Mouse (Mus musculus): Measurements from ENCODE around the gene Sh2d1b1.

The Sh2d1b1 gene

DNA sequence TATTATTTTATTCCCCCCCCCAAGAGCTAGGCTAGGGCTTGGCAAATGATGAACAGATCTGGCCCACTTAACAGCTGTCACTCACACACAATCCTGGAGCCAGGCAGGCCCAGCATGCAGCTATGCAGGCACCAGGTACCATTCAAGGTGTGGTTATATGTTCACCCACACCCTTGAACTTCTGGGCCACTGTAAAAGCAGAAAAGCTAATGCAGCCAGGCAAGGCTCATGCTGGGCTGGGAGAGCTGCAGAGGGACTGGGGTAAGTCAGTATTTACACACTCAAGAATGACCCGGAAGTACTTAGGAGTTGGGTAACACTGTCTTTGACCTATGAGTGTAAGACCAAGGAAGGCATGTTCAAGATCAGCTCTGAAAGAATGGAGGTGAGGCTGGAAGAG lies 47.2 kb downstream of the Sh2d1b1 start:
- no peak for DNase-seq (ENCODE audit: low spot score)

DNA sequence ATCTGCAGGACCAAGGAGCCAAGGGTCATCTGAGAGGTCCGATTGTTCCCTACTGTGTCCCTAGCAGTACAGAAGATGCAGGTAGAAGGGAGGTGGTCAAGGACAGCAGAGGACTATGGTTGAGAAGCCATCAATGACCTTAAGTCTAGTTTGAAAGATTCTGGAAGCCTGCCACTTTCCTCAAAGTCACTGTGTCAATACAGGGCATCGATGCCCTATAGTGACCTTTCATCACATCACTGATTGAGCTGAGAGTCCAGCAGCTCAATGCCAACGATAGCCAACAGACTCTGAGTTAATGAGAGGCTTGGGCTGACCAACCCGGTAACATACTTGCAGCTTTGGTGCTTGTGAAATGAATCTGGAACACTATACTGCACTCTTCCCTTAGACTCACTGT lies 48.2 kb downstream of the Sh2d1b1 start:
- DNase-seq (ENCODE audit: low spot score), result no peak

DNA sequence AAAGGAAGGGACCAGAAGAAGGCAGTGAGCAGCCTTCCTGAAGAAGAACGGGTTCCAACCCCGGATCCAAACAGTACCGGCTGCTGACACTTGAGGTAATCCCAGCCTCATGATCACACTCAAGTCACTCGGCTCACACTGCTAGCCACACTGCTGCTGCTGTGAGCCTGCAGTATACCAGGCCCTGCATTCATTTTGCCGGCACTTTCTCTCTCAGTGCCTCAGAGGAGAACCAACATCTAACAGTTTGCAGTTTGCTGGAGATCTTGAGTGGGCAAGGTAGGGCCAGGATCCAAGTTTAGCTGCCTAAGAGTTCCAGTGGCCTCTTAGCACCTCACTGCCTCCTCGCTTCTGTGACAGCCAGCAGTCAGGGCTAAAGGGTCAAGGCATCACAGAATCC lies 54.8 kb downstream of the Sh2d1b1 start:
- no peak for DNase-seq (ENCODE audit: low spot score)

DNA sequence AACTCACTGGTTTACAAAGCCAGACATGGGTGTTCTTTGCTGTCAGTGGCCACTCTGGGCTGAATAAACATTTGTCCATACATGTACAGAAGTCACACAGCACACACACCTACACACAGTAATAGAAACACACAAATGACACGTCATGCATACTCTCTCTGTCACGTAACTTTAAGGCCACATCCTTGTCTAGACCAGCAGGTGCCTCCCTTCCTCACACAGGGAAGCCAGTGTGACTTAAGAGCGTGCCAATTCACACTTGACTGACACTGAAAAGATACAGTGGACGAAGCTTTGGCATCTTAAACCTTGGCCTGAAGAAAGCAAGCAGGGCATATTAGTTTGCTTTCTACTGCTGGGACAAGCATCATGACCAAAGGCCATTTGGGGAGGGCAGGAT lies 55.7 kb downstream of the Sh2d1b1 start:
- DNase-seq (ENCODE audit: low spot score), result no peak
